Mouse (Mus musculus) embryonic facial prominence, embryonic 15.5 days (tissue): ENCODE measurements around the gene Hmgb2. TPM values are rescaled to one million over a fixed set of nuclear protein-coding genes. Genes with fewer than 3 reads are reported as not detected.
A peak's percentile ranks its signal among the peaks of the same experiment; 100 is the strongest.
"Not testable (repeated sequence)": the region's sequence is repeated elsewhere in the genome, so short reads cannot be mapped to it uniquely, and the experiment has no call there.

Experiments used
- ATAC-seq: fragments of 200-750 bp; cut with Nextera tagmentation; 2 replicates; pipeline ENCODE4 v1.8.0; 2017; ENCODE audit warnings: low read depth, moderate TSS enrichment; ENCODE audit not compliant: insufficient number of reproducible peaks, low FRiP score, low TSS enrichment
- H3K27ac ChIP-seq: fragments of 300-500 bp; sonication (generic); replicated peaks from 2 replicates; pipeline ENCODE4 v1.5.1; 2015; ENCODE audit warnings: mild to moderate bottlenecking, inconsistent platforms
- H3K27me3 ChIP-seq: fragments of 300-500 bp; sonication (generic); 2 replicates; pipeline ENCODE4 v1.6.1; 2015; ENCODE audit warnings: inconsistent platforms
- H3K36me3 ChIP-seq: fragments of 300-500 bp; sonication (generic); 2 replicates; pipeline ENCODE4 v1.6.1; 2015; ENCODE audit warnings: mild to moderate bottlenecking, inconsistent platforms
- H3K4me1 ChIP-seq: fragments of 300-500 bp; sonication (generic); 2 replicates; pipeline ENCODE4 v1.6.1; 2015; ENCODE audit warnings: inconsistent platforms
- H3K4me2 ChIP-seq: fragments of 300-500 bp; sonication (generic); replicated peaks from 2 replicates; pipeline ENCODE4 v1.6.1; 2015; ENCODE audit warnings: mild to moderate bottlenecking, inconsistent platforms
- H3K4me3 ChIP-seq: fragments of 300-500 bp; sonication (generic); replicated peaks from 2 replicates; pipeline ENCODE4 v1.5.1; 2015; ENCODE audit warnings: mild to moderate bottlenecking, inconsistent platforms
- H3K9ac ChIP-seq: fragments of 300-500 bp; sonication (generic); 2 replicates; pipeline ENCODE4 v1.6.1; 2015; ENCODE audit warnings: inconsistent platforms
- H3K9me3 ChIP-seq: fragments of 300-500 bp; sonication (generic); replicated peaks from 2 replicates; pipeline ENCODE4 v1.6.1; 2016; ENCODE audit warnings: inconsistent platforms
- WGBS: fragments of 180-500 bp; shearing (Covaris S2); methylation state at CpG from one replicate; pipeline ENCODE4 v1.1.7; 2015; 5-methylcytosine and 5-hydroxymethylcytosine counted together
- polyA plus RNA-seq: library from polyadenylated mRNA; unstranded; fragments of >200 nt; fragmentation: Nextera tagmentation; extraction: Ambion mirVana; gene quantifications from 2 replicates; pipeline ENCODE4 v1.2.1, GENCODE M21; 2015

The Hmgb2 gene
- polyA plus RNA-seq, 1 experiment from 2014 or later = 277 TPM

DNA sequence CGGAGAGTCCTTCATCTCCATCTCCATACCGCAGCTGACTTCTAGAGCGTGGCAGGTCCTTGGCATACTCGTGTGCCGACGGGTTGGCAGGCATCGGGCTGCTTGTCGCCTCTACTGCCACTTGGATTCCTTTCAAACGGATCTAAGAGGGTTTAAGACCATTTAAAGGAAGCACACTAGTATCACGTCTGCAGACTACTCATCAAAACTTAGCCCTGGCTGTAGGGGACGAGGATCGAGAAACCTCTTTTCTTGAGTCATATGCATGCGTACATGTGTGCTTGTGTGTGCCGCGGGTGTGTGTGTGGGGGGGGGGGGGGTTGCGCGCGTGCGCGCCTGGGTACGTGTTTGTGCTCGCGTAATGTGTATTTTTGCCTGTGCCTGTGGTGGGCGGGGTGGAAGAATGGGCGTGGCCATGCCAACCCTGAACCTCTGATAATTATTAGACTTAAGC, 23.4 kb upstream of the Hmgb2 start:
- peak; percentile 67; the same call in 1 of the 2 replicates for ATAC-seq
- peak overlapping the region; percentile 82 for H3K4me2 ChIP-seq
- peaks cover 6% of the 10 kb centered on the region for H3K4me1 ChIP-seq
- peak overlapping the region; percentile 91 for H3K4me3 ChIP-seq
- H3K27ac ChIP-seq = peak overlapping the region; percentile 96
- under 1% methylated on average over 25 of the region's 25 CpGs for WGBS
- H3K9me3 ChIP-seq = no peaks in the 10 kb centered on the region
- H3K36me3 ChIP-seq = no peaks in the 10 kb centered on the region
- peak overlapping the region; percentile 63 for H3K9ac ChIP-seq
- H3K27me3 ChIP-seq = no peaks in the 10 kb centered on the region

DNA sequence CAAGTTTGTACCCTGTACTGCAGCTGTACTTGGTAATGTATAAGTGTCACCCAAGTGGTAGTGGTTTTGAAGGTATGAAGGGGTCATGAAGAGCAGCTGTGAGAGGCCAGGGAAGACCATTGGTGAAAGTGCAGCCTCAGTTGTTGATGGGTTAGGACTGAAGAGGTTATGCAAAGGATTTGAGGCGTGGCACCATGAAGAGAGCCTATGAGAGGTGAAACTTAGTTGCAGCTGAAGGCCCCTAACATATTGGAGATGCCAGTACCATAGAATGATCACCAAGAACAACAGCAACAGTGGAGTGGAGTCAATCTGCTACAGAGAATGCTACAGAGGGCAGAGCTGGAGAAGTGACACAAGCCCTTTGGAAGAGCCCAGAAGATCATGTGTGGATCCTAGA, 22.3 kb upstream of the Hmgb2 start:
- ATAC-seq = no peak
- Histone ChIP-seq H3K27ac (no peak overlapping the region), H3K9me3 (no peaks in the 10 kb centered on the region), H3K27me3 (no peaks in the 10 kb centered on the region), H3K4me2 (no peak overlapping the region), H3K9ac (no peak overlapping the region), H3K4me1 (peaks cover 6% of the 10 kb centered on the region), H3K36me3 (no peaks in the 10 kb centered on the region), H3K4me3 (no peak overlapping the region)
- WGBS = 93% methylated on average over 1 of the region's 1 CpGs

DNA sequence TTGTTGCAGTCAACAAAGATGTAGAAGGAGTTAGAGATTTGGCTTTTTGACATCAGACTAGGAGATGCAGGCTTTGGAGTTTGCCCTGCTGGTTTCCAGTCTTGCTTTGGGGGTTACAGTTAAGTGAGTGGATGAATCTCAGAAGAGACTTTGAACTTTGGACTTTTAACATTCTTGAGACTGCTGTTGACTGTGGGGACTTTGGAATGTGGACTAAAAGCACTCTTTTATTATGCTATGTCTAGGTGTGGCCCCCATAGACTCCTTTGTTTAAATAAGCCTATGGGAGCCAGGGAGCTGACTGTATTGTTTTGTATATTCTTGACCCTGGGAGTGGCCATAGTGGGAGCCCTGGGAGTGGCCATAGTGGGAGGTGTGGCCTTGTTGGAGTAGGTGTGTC, 21.8 kb upstream of the Hmgb2 start:
- Histone ChIP-seq H3K27me3 (no peaks in the 10 kb centered on the region), H3K36me3 (no peaks in the 10 kb centered on the region), H3K4me2 (no peak overlapping the region), H3K9ac (no peak overlapping the region), H3K9me3 (no peaks in the 10 kb centered on the region), H3K4me1 (peaks cover 6% of the 10 kb centered on the region), H3K27ac (no peak overlapping the region), H3K4me3 (no peak overlapping the region)
- ATAC-seq = no peak

DNA sequence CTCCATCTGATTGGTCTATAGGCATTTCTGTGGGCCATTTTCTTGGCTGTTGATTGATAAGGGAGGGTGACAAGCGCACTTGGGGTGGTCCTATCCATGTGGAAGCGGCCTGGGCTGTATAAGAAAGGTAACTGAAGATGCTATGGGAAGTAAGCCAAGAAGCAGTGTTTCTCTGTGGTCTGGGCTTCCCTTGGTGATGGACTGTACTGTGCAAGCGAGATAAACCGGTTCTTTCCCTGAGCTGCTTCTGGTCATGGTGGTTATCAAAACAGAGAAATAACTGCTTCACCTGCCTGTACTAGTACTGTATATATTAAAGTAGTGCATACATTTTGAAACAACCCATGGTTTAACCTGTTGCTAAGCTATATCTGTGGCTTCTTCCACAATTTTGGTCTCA, 19.8 kb upstream of the Hmgb2 start:
- H3K27ac ChIP-seq = no peak overlapping the region
- H3K36me3 ChIP-seq = no peaks in the 10 kb centered on the region
- ATAC-seq = no peak
- H3K9me3 ChIP-seq = no peaks in the 10 kb centered on the region
- H3K4me1 ChIP-seq = no peaks in the 10 kb centered on the region
- no peak overlapping the region for H3K9ac ChIP-seq
- no peak overlapping the region for H3K4me3 ChIP-seq
- H3K4me2 ChIP-seq = no peak overlapping the region
- WGBS = 77% methylated on average over 4 of the region's 4 CpGs
- no peaks in the 10 kb centered on the region for H3K27me3 ChIP-seq

DNA sequence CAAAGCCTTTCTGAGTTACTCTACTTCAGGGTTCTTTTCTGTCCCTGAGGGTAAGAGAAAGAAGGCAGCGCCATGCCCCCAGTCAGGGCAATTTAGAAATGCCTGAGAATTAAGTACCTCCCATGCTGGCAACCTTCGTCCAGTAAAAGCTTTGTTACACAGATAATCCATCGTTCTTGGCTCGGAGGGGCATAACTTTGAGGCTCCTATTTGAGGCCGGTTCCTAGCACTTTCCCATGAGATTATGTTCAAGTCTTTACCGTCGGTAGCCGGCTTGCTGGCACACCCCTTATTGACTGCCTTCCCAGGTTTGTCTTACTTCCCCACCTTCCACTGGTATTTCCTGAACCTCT, 13.2 kb upstream of the Hmgb2 start:
- 29% methylated on average over 8 of the region's 8 CpGs for WGBS
- no peak overlapping the region for H3K4me3 ChIP-seq
- no peak overlapping the region for H3K27ac ChIP-seq

DNA sequence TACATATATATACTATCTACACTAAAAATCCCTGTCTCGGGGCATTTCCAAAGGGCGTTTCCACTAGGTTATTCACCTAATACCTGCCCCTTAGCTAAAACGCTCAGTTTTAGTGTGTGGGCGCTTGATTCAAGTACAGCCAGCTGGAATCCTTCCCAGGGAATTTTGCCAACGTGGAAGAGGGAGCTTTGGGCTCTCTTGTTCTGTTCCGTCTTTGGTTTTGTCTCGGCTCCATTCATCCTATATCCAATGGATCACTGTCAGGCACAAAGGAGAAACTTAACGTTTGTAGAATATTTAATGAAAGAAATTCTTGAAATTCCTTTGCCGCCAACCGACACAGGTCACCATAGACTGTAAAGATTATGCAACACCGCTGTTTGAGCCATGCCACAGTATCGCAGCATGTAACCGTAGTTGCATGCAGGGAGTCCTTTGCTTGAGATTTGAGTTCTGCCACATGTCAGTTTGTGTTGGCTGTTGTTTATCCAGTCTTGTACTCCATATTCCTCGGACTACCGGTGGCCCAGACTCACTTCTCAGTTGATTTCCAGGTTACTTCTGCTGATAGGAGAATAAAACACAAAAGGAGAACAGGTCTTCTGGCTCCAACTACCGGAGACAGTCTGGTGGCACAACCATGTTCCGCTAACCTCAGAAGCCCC, 12.7 kb upstream of the Hmgb2 start:
- Histone ChIP-seq H3K4me2 (peak overlapping the region; percentile 4), H3K4me1 (no peaks in the 10 kb centered on the region), H3K9me3 (no peaks in the 10 kb centered on the region), H3K9ac (no peak overlapping the region), H3K27me3 (no peaks in the 10 kb centered on the region), H3K4me3 (no peak overlapping the region), H3K27ac (0 out of 2 replicates have a peak overlapping the region, but pooled peaks have one; percentile 17), H3K36me3 (no peaks in the 10 kb centered on the region)
- peak; percentile 68; the same call in 1 of the 2 replicates for ATAC-seq
- WGBS = 50% methylated on average over 17 of the region's 17 CpGs

More for the DNA sequence above, 13.2 kb upstream of the Hmgb2 start:
- Histone ChIP-seq H3K9me3 (no peaks in the 10 kb centered on the region), H3K4me1 (no peaks in the 10 kb centered on the region), H3K9ac (no peak overlapping the region), H3K27me3 (no peaks in the 10 kb centered on the region), H3K36me3 (no peaks in the 10 kb centered on the region), H3K4me2 (peak overlapping the region; percentile 4)
- 0 out of 2 replicates have a peak, but pooled peaks have one; percentile 9 for ATAC-seq

DNA sequence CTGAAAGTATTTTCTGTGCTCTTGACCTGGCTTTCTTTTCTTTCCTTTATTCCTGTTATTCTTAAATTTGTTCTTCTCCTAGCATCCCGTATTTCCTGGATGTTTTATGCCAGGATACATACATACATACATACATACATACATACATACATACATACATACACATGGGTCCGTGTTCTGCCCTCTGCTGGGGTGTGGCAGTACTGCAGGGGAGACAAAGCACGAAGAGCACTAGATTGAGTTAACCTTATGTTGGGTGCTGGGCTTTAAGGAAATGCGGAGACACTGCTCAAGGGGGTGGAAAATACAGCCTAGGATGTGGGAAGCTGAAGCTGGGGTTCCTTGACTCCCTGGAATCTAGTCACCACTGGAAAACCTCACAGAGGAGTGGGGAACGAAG, 8.1 kb upstream of the Hmgb2 start:
- H3K9me3 ChIP-seq = no peaks in the 10 kb centered on the region
- no peaks in the 10 kb centered on the region for H3K27me3 ChIP-seq
- no peaks in the 10 kb centered on the region for H3K4me1 ChIP-seq
- 47% methylated on average over 5 of the region's 5 CpGs for WGBS
- no peak for ATAC-seq
- no peak overlapping the region for H3K4me2 ChIP-seq
- H3K27ac ChIP-seq = no peak overlapping the region
- no peak overlapping the region for H3K9ac ChIP-seq
- no peaks in the 10 kb centered on the region for H3K36me3 ChIP-seq
- H3K4me3 ChIP-seq = no peak overlapping the region

DNA sequence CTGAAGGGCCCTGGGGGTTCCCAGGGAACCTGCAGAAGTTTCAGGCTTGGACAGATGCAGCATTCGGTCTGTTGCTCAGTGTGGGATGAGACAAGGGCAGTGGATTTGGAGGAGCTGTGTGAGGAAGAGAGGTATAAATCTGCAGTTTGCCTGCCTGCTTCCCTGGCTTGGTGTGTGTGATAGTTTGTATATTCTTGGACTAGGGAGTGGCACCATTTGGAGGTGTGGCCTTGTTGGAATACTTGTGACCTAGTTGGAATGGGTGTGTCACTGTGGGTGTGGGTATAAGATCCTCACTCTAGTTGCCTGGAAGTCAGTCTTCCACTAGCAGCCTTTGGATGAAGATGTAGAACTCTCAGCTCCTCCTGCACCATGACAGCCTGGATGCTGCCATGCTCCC, 6.2 kb upstream of the Hmgb2 start:
- not testable (repeated sequence) for ATAC-seq, H3K27me3 ChIP-seq, H3K36me3 ChIP-seq, H3K4me1 ChIP-seq, H3K9me3 ChIP-seq, H3K4me2 ChIP-seq, H3K9ac ChIP-seq, H3K4me3 ChIP-seq, H3K27ac ChIP-seq
- WGBS = 69% methylated on average over 1 of the region's 1 CpGs

DNA sequence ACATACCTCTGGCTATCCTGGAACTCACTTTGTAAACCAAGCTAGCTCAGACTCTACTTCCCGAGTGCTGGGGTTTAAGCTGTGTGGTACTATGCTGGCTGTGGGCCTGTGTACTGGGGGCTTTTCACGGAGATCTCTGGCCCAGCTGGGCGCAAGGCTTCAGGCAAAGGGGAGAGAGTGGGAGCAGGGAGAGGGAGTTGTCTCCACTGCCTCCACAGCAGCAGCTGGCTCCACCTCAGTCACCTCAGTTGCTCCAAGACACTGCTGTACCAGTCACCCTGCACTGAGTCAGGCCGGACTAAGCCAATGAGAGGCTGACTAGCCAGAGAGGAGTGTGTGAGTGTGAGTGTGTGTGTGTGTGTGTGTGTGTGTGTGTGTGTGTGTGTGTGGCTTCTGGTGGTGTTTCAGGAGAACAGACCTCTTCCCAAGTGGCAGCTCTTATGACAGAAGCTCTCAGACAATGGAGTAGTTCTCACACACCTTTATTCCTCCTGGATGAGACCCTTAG, 4.1 kb upstream of the Hmgb2 start:
- Histone ChIP-seq H3K9me3 (no peaks in the 10 kb centered on the region), H3K4me1 (peaks cover 5% of the 10 kb centered on the region), H3K4me2 (no peak overlapping the region), H3K27me3 (no peaks in the 10 kb centered on the region), H3K27ac (no peak overlapping the region), H3K9ac (no peak overlapping the region), H3K4me3 (no peak overlapping the region), H3K36me3 (no peaks in the 10 kb centered on the region)
- ATAC-seq = no peak
- 86% methylated on average over 4 of the region's 4 CpGs for WGBS

DNA sequence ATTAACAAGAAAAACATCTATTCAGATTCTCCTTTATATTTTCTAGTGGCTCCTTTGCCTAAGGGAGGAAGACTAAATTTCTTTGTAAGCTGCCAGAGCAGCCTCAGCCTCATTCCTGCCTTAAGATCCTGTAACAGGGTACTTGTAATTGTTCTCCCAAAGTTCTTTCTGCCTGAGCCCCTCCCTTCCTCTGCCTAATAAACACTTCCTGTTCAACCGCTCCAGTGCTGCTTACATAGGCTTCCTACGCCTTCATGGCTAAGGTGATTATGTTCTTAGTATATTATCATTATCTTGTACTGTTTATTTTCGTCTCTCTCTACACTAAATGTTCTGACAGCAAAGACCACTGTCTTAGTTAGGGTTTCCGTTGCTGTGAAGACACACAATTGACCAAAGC, 3.0 kb upstream of the Hmgb2 start:
- H3K27ac ChIP-seq = no peak overlapping the region
- no peaks in the 10 kb centered on the region for H3K9me3 ChIP-seq
- ATAC-seq = no peak
- H3K27me3 ChIP-seq = no peaks in the 10 kb centered on the region
- H3K4me1 ChIP-seq = peaks cover 5% of the 10 kb centered on the region
- H3K36me3 ChIP-seq = no peaks in the 10 kb centered on the region
- H3K9ac ChIP-seq = no peak overlapping the region
- no peak overlapping the region for H3K4me3 ChIP-seq
- no peak overlapping the region for H3K4me2 ChIP-seq
- 75% methylated on average over 4 of the region's 4 CpGs for WGBS

DNA sequence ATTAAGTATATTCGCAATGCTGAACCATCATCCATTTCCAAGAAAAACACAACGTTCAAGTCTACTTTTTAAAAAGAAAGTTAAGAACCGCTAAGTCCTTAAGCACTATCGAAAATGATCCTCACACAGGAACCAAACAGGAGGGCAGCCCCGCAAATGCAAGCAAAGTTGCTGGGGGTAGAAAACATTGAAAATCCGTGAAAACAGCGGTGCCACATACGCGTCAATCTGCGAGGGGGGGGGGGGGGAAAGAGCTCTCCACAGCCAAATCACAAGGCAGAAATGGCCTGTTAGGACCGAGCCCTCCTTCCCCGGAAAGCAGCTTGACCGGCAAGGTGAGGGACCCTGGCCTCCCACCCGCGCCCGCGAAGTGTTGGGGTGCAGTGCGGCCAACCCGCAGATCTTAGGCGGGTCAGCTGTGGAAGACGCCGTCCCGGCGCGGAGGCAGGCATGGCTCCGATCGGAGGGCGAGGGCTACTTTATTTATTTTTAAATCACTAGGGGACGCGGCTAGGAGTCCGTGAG, 854 bp upstream of the Hmgb2 start:
- peak overlapping the region; percentile 96 for H3K4me2 ChIP-seq
- H3K4me1 ChIP-seq = peaks cover 5% of the 10 kb centered on the region
- peak overlapping the region; percentile 84 for H3K27ac ChIP-seq
- WGBS = 1% methylated on average over 31 of the region's 31 CpGs
- no peaks in the 10 kb centered on the region for H3K27me3 ChIP-seq
- H3K9ac ChIP-seq = peak overlapping the region; percentile 77
- peak overlapping the region; percentile 82 for H3K4me3 ChIP-seq
- no peaks in the 10 kb centered on the region for H3K9me3 ChIP-seq
- ATAC-seq = no peak
- H3K36me3 ChIP-seq = peaks cover 3% of the 10 kb centered on the region; the same call in 1 of the 2 replicates
